Mouse (Mus musculus) myocyte (in vitro differentiated cells): ENCODE data around the gene Pfn2.

Source experiments
- E2F4 ChIP-seq: IDR thresholded peaks from one replicate; pipeline ENCODE4 v1.6.1; 2011; ENCODE audit warnings: mild to moderate bottlenecking, control low read depth, moderate library complexity; ENCODE audit not compliant: insufficient read depth
- POLR2A ChIP-seq: IDR thresholded peaks from one replicate; pipeline ENCODE4 v1.6.1; 2011; ENCODE audit warnings: low read depth, mild to moderate bottlenecking, control low read depth, moderate library complexity; ENCODE audit not compliant: insufficient read length
- POLR2AphosphoS2 ChIP-seq: IDR thresholded peaks from one replicate; pipeline ENCODE4 v1.6.1; 2011; ENCODE audit warnings: low read depth, control low read depth; ENCODE audit not compliant: insufficient read length

GRCm38 (mm10) chr3:57836911-57837310 is 11.0 kb downstream of the Pfn2 start:
- TF ChIP-seq POLR2AphosphoS2 (no peak), POLR2A (no peak), E2F4 (no peak)
